Mouse (Mus musculus): ENCODE results near the gene Plekhm3. TPM values are rescaled to one million over a fixed set of nuclear protein-coding genes. Genes with fewer than 3 reads are reported as not detected.
"Not testable (repeated sequence)": the region's sequence is repeated elsewhere in the genome, so short reads cannot be mapped to it uniquely, and the experiment has no call there.

Plekhm3 gene
- polyA plus RNA-seq, 1 experiment from 2014 or later: 3.9 TPM

DNA sequence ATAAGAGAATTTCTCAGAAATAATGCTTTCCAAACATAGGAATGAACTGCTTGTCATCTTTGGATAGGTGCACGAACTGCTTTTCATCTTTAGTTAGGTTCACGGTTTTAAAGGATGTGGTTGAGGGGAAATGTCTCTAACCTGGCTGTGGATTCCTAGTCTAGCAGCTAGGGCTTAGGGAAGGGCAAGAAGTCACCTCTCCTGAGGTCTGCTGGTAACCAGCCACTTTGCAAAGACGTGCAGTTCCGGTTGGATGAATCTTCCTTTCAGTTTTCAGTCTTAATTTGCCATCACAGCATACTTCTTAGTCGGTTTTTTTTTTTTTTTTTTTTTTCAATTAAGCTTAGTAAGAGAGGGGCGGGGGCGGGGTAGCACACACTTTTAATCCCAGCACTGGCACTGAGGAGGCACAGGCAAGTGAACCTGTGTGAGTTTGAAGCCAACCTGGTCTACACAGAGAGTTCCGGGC, 431 bp upstream of the Plekhm3 start:
- Histone ChIP-seq H3K36me3 (ENCODE audit: control insufficient read depth, insufficient read depth, low read length) (no peaks in the 10 kb centered on the region), H3K27me3 (replicated peaks; ENCODE audit: control insufficient read depth, insufficient read depth, low read length) (no peaks in the 10 kb centered on the region), H3K9ac (ENCODE audit: low read depth, low read length) (peak overlapping the region; percentile 91), H3K4me2 (ENCODE audit: low read depth, low read length) (peak overlapping the region; percentile 55), H3K4me3 (ENCODE audit: low read length) (peak overlapping the region; percentile 96), H3K27ac (ENCODE audit: low read length) (no peak overlapping the region), H3K9me3 (ENCODE audit: control insufficient read depth, low read length) (no peaks in the 10 kb centered on the region), H3K4me1 (ENCODE audit: control insufficient read depth, insufficient read depth, low read length) (no peaks in the 10 kb centered on the region)
- ATAC-seq: peak; percentile 58; the same call in 1 of the 2 replicates
- WGBS: 54% methylated on average over 8 of the region's 8 CpGs

DNA sequence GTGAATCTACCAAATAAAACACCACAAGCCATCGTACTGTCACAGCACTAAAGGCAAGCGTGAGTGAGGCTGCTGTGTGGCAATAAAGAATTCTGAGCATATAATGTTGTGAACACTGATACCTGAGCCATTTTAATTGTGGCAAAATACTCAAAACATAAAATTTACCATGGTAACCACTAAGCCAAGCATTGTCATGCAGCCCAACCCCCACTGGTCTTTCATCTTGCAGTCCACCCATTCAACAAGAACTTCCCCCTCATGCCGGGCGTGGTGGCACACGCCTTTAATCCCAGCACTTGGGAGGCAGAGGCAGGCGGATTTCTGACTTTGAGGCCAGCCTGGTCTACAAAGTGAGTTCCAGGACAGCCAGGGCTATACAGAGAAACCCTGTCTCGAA, 1.8 kb downstream of the Plekhm3 start:
- not testable (repeated sequence) for H3K9ac ChIP-seq (ENCODE audit: low read depth, low read length); ATAC-seq; H3K27me3 ChIP-seq (replicated peaks; ENCODE audit: control insufficient read depth, insufficient read depth, low read length); H3K36me3 ChIP-seq (ENCODE audit: control insufficient read depth, insufficient read depth, low read length); H3K4me1 ChIP-seq (ENCODE audit: control insufficient read depth, insufficient read depth, low read length); H3K27ac ChIP-seq (ENCODE audit: low read length); H3K4me2 ChIP-seq (ENCODE audit: low read depth, low read length); H3K4me3 ChIP-seq (ENCODE audit: low read length); H3K9me3 ChIP-seq (ENCODE audit: control insufficient read depth, low read length)
- WGBS: 90% methylated on average over 7 of the region's 7 CpGs

GRCm38 (mm10) chr1:64950271-64950670, 6.4 kb downstream of the Plekhm3 start:
- Histone ChIP-seq H3K27me3 (replicated peaks; ENCODE audit: control insufficient read depth, insufficient read depth, low read length) (no peaks in the 10 kb centered on the region), H3K4me1 (ENCODE audit: control insufficient read depth, insufficient read depth, low read length) (no peaks in the 10 kb centered on the region), H3K4me2 (ENCODE audit: low read depth, low read length) (no peak overlapping the region), H3K9ac (ENCODE audit: low read depth, low read length) (no peak overlapping the region), H3K9me3 (ENCODE audit: control insufficient read depth, low read length) (no peaks in the 10 kb centered on the region), H3K27ac (ENCODE audit: low read length) (no peak overlapping the region), H3K36me3 (ENCODE audit: control insufficient read depth, insufficient read depth, low read length) (no peaks in the 10 kb centered on the region), H3K4me3 (ENCODE audit: low read length) (no peak overlapping the region)
- 91% methylated on average over 3 of the region's 3 CpGs for WGBS
- ATAC-seq: no peak

DNA sequence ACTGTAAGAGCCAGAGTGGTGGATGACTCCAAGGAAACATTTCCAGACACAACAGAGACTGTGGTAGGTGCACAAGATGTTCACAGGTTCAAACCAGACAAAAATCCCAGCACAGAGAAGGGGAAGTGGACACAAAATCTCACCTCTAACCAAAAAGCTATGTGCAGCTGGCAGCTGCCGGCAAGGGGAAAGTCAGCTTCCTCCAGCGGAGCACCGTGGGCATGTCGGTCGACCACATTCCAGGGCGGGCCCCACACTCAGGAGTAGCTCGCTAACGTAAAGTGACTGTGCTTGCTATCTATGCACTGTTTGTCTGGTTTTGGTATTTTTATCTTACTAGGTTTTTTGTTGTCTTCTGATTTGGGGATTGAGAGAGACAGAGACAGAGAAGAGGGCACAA, 7.2 kb downstream of the Plekhm3 start:
- H3K9ac ChIP-seq (ENCODE audit: low read depth, low read length): no peak overlapping the region
- 0 out of 2 replicates have a peak, but pooled peaks have one; percentile 36 for ATAC-seq
- H3K36me3 ChIP-seq (ENCODE audit: control insufficient read depth, insufficient read depth, low read length): no peaks in the 10 kb centered on the region
- no peaks in the 10 kb centered on the region for H3K4me1 ChIP-seq (ENCODE audit: control insufficient read depth, insufficient read depth, low read length)
- H3K4me3 ChIP-seq (ENCODE audit: low read length): no peak overlapping the region
- 57% methylated on average over 8 of the region's 8 CpGs for WGBS
- H3K4me2 ChIP-seq (ENCODE audit: low read depth, low read length): no peak overlapping the region
- H3K9me3 ChIP-seq (ENCODE audit: control insufficient read depth, low read length): no peaks in the 10 kb centered on the region
- H3K27me3 ChIP-seq (replicated peaks; ENCODE audit: control insufficient read depth, insufficient read depth, low read length): no peaks in the 10 kb centered on the region
- no peak overlapping the region for H3K27ac ChIP-seq (ENCODE audit: low read length)

DNA sequence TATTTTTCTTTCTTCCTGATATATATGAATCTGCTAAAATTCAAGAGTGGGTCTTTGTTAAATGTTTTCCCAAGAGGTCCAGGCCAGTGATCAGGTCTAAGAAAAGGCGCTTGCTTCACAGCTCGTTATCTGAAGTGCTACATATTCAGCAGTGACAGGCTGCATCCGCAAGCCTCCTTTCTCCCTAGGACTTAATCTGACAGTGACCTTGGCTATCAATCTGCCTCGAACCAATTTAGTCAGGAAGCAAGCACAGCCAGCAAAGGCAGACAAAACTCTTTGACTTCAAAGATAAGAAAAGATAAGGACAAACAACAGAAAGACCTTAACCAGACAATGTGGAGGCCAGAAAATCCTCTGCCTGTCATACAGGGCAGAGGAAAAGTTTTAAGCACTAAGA, 10.5 kb downstream of the Plekhm3 start:
- Histone ChIP-seq H3K9me3 (ENCODE audit: control insufficient read depth, low read length) (no peaks in the 10 kb centered on the region), H3K27ac (ENCODE audit: low read length) (no peak overlapping the region), H3K4me2 (ENCODE audit: low read depth, low read length) (no peak overlapping the region), H3K4me1 (ENCODE audit: control insufficient read depth, insufficient read depth, low read length) (0 out of 2 replicates have a peak, but pooled peaks cover 4% of the 10 kb centered on the region), H3K27me3 (replicated peaks; ENCODE audit: control insufficient read depth, insufficient read depth, low read length) (no peaks in the 10 kb centered on the region), H3K9ac (ENCODE audit: low read depth, low read length) (no peak overlapping the region), H3K36me3 (ENCODE audit: control insufficient read depth, insufficient read depth, low read length) (no peaks in the 10 kb centered on the region), H3K4me3 (ENCODE audit: low read length) (no peak overlapping the region)
- 44% methylated on average over 4 of the region's 4 CpGs for WGBS
- ATAC-seq: no peak

- H3K4me1 ChIP-seq (ENCODE audit: control insufficient read depth, insufficient read depth, low read length): 0 out of 2 replicates have a peak, but pooled peaks cover 4% of the 10 kb centered on the region
- H3K9me3 ChIP-seq (ENCODE audit: control insufficient read depth, low read length): no peaks in the 10 kb centered on the region
- no peak overlapping the region for H3K4me2 ChIP-seq (ENCODE audit: low read depth, low read length)
- ATAC-seq: no peak
- H3K36me3 ChIP-seq (ENCODE audit: control insufficient read depth, insufficient read depth, low read length): no peaks in the 10 kb centered on the region
- H3K27ac ChIP-seq (ENCODE audit: low read length): no peak overlapping the region
- H3K9ac ChIP-seq (ENCODE audit: low read depth, low read length): no peak overlapping the region
- 74% methylated on average over 9 of the region's 9 CpGs for WGBS
- no peaks in the 10 kb centered on the region for H3K27me3 ChIP-seq (replicated peaks; ENCODE audit: control insufficient read depth, insufficient read depth, low read length)
- no peak overlapping the region for H3K4me3 ChIP-seq (ENCODE audit: low read length)
These were observed 11.3 kb downstream of the Plekhm3 start for GRCm38 (mm10) chr1:64945214-64945785.

- ATAC-seq: no peak
- H3K4me3 ChIP-seq (ENCODE audit: low read length): no peak overlapping the region
- no peaks in the 10 kb centered on the region for H3K36me3 ChIP-seq (ENCODE audit: control insufficient read depth, insufficient read depth, low read length)
- H3K9ac ChIP-seq (ENCODE audit: low read depth, low read length): no peak overlapping the region
- H3K27ac ChIP-seq (ENCODE audit: low read length): no peak overlapping the region
- H3K4me2 ChIP-seq (ENCODE audit: low read depth, low read length): no peak overlapping the region
- H3K27me3 ChIP-seq (replicated peaks; ENCODE audit: control insufficient read depth, insufficient read depth, low read length): no peaks in the 10 kb centered on the region
- H3K4me1 ChIP-seq (ENCODE audit: control insufficient read depth, insufficient read depth, low read length): 0 out of 2 replicates have a peak, but pooled peaks cover 4% of the 10 kb centered on the region
- H3K9me3 ChIP-seq (ENCODE audit: control insufficient read depth, low read length): no peaks in the 10 kb centered on the region
- WGBS: 82% methylated on average over 2 of the region's 2 CpGs
These were observed 11.9 kb downstream of the Plekhm3 start for GRCm38 (mm10) chr1:64944746-64945145.

- WGBS: 56% methylated on average over 4 of the region's 4 CpGs
- H3K4me2 ChIP-seq (ENCODE audit: low read depth, low read length): no peak overlapping the region
These were observed 14.4 kb downstream of the Plekhm3 start for GRCm38 (mm10) chr1:64942006-64942755.

GRCm38 (mm10) chr1:64938907-64939306, 17.7 kb downstream of the Plekhm3 start:
- H3K36me3 ChIP-seq (ENCODE audit: control insufficient read depth, insufficient read depth, low read length): no peaks in the 10 kb centered on the region
- H3K27ac ChIP-seq (ENCODE audit: low read length): no peak overlapping the region
- no peaks in the 10 kb centered on the region for H3K27me3 ChIP-seq (replicated peaks; ENCODE audit: control insufficient read depth, insufficient read depth, low read length)
- 82% methylated on average over 7 of the region's 7 CpGs for WGBS
- H3K4me1 ChIP-seq (ENCODE audit: control insufficient read depth, insufficient read depth, low read length): 0 out of 2 replicates have a peak, but pooled peaks cover 4% of the 10 kb centered on the region
- ATAC-seq: no peak
- no peak overlapping the region for H3K4me2 ChIP-seq (ENCODE audit: low read depth, low read length)
- H3K9ac ChIP-seq (ENCODE audit: low read depth, low read length): no peak overlapping the region
- no peaks in the 10 kb centered on the region for H3K9me3 ChIP-seq (ENCODE audit: control insufficient read depth, low read length)
- no peak overlapping the region for H3K4me3 ChIP-seq (ENCODE audit: low read length)

More at GRCm38 (mm10) chr1:64942006-64942755, 14.4 kb downstream of the Plekhm3 start:
- ATAC-seq: peak; percentile 89
- H3K9ac ChIP-seq (ENCODE audit: low read depth, low read length): no peak overlapping the region
- no peaks in the 10 kb centered on the region for H3K27me3 ChIP-seq (replicated peaks; ENCODE audit: control insufficient read depth, insufficient read depth, low read length)
- H3K36me3 ChIP-seq (ENCODE audit: control insufficient read depth, insufficient read depth, low read length): no peaks in the 10 kb centered on the region
- H3K27ac ChIP-seq (ENCODE audit: low read length): peak overlapping the region; percentile 70
- H3K9me3 ChIP-seq (ENCODE audit: control insufficient read depth, low read length): no peaks in the 10 kb centered on the region
- H3K4me1 ChIP-seq (ENCODE audit: control insufficient read depth, insufficient read depth, low read length): 0 out of 2 replicates have a peak, but pooled peaks cover 4% of the 10 kb centered on the region
- H3K4me3 ChIP-seq (ENCODE audit: low read length): no peak overlapping the region
